In genomic region chr6:64730030-64730429, GRCm38 (mm10) we compare ENCODE assay signal across 11 mouse cellular contexts. TPM values are rescaled to one million over a fixed set of nuclear protein-coding genes. Genes with fewer than 3 reads are reported as not detected.
DNase-seq lines count a peak whose midpoint lies in the region; ATAC-seq and TF ChIP-seq lines count a peak whose summit lies in the region.
"Had no signal": no experiment of that assay in that cellular context is flagged by ENCODE, and none has a peak within 500 bp of the region (broad histone marks: within the 10 kb centered on the region; RNA-seq: fewer than 3 reads in every experiment).

No protein-coding gene starts in this region.

- no peak for ATAC-seq in kidney, embryonic 14.5 days (ENCODE audit: low FRiP score, low TSS enrichment)
- no peak for ATAC-seq in embryonic facial prominence, embryonic 11.5 days (replicated peaks; ENCODE audit: insufficient number of reproducible peaks, low FRiP score, low TSS enrichment, low read depth)
- ATAC-seq in hindbrain, embryonic 13.5 days (ENCODE audit: low FRiP score), result 0 out of 2 replicates have a peak, but pooled peaks have one; percentile 1
- ATAC-seq in midbrain, embryonic 14.5 days (ENCODE audit: low FRiP score, low TSS enrichment), result peak; percentile 10; the same call in 1 of the 2 replicates
- no peak for ATAC-seq in frontal cortex, adult (ENCODE audit: low TSS enrichment)
- ATAC-seq: Patski had no signal

- H3K4me1 ChIP-seq in kidney, embryonic 14.5 days (ENCODE audit: control insufficient read depth, insufficient read depth, low read length), result peaks cover 19% of the 10 kb centered on the region; the same call in 1 of the 2 replicates
- 0 out of 2 replicates have a peak, but pooled peaks cover 4% of the 10 kb centered on the region for H3K4me1 ChIP-seq in kidney, adult 2 months (ENCODE audit: control insufficient read depth, insufficient read depth, low read length)
- peaks cover 10% of the 10 kb centered on the region for H3K4me1 ChIP-seq in embryonic facial prominence, embryonic 11.5 days (ENCODE audit: control insufficient read depth, insufficient read depth, low read length)
- H3K4me1 ChIP-seq in hindbrain, embryonic 13.5 days (replicated peaks), result peaks cover 43% of the 10 kb centered on the region
- peaks cover 20% of the 10 kb centered on the region for H3K4me1 ChIP-seq in midbrain, embryonic 14.5 days (ENCODE audit: control insufficient read depth, insufficient read depth, low read length)

- no peak overlapping the region for H3K9ac ChIP-seq in kidney, embryonic 14.5 days (ENCODE audit: low read depth, low read length)
- no peak overlapping the region for H3K9ac ChIP-seq in embryonic facial prominence, embryonic 11.5 days (replicated peaks; ENCODE audit: low read length)
- peak overlapping the region; percentile 56 for H3K9ac ChIP-seq in hindbrain, embryonic 13.5 days
- peak overlapping the region; percentile 29; the same call in 1 of the 2 replicates for H3K9ac ChIP-seq in midbrain, embryonic 14.5 days (replicated peaks; ENCODE audit: low read length)

- no peaks in the 10 kb centered on the region for H3K9me3 ChIP-seq in kidney, embryonic 14.5 days (ENCODE audit: control insufficient read depth, low read length)
- H3K9me3 ChIP-seq in embryonic facial prominence, embryonic 11.5 days (replicated peaks; ENCODE audit: control insufficient read depth, low read length), result no peaks in the 10 kb centered on the region
- H3K9me3 ChIP-seq in hindbrain, embryonic 13.5 days, result no peaks in the 10 kb centered on the region
- H3K9me3 ChIP-seq in midbrain, embryonic 14.5 days (ENCODE audit: control insufficient read depth, low read length), result no peaks in the 10 kb centered on the region

- H3K27me3 ChIP-seq in kidney, embryonic 14.5 days (ENCODE audit: control insufficient read depth, insufficient read depth, low read length), result peaks cover 84% of the 10 kb centered on the region
- H3K27me3 ChIP-seq in kidney, adult 2 months (replicated peaks; ENCODE audit: control insufficient read depth, insufficient read depth, low read length), result peaks cover 13% of the 10 kb centered on the region
- H3K27me3 ChIP-seq in embryonic facial prominence, embryonic 11.5 days (ENCODE audit: control insufficient read depth, insufficient read depth, low read length), result peaks cover 62% of the 10 kb centered on the region
- peaks cover 83% of the 10 kb centered on the region for H3K27me3 ChIP-seq in hindbrain, embryonic 13.5 days
- peaks cover 81% of the 10 kb centered on the region for H3K27me3 ChIP-seq in midbrain, embryonic 14.5 days (ENCODE audit: control insufficient read depth, insufficient read depth, low read length)

- no peaks in the 10 kb centered on the region for H3K36me3 ChIP-seq in kidney, embryonic 14.5 days (ENCODE audit: control insufficient read depth, insufficient read depth, low read length)
- no peaks in the 10 kb centered on the region for H3K36me3 ChIP-seq in kidney, adult 2 months (ENCODE audit: control insufficient read depth, insufficient read depth, low read length)
- no peaks in the 10 kb centered on the region for H3K36me3 ChIP-seq in embryonic facial prominence, embryonic 11.5 days (replicated peaks; ENCODE audit: control insufficient read depth, insufficient read depth, low read depth, low read length)
- H3K36me3 ChIP-seq in hindbrain, embryonic 13.5 days, result no peaks in the 10 kb centered on the region
- H3K36me3 ChIP-seq in midbrain, embryonic 14.5 days (ENCODE audit: control insufficient read depth, insufficient read depth, low read length), result no peaks in the 10 kb centered on the region

- 1% methylated on average over 19 of the region's 19 CpGs for WGBS in kidney, embryonic 14.5 days
- 1% methylated on average over 19 of the region's 19 CpGs for WGBS in kidney, adult 2 months
- WGBS in embryonic facial prominence, embryonic 11.5 days, result under 1% methylated on average over 19 of the region's 19 CpGs
- 2% methylated on average over 19 of the region's 19 CpGs for WGBS in hindbrain, embryonic 13.5 days
- WGBS in midbrain, embryonic 14.5 days, result 0% methylated on average over 19 of the region's 19 CpGs

- peak overlapping the region; percentile 42 for H3K4me3 ChIP-seq in kidney, embryonic 14.5 days (ENCODE audit: low read length)
- no peak overlapping the region for H3K4me3 ChIP-seq in kidney, adult 2 months (ENCODE audit: insufficient read depth, low read depth, low read length)
- H3K4me3 ChIP-seq in embryonic facial prominence, embryonic 11.5 days (ENCODE audit: low read depth, low read length), result peak overlapping the region; percentile 31
- peak overlapping the region; percentile 46 for H3K4me3 ChIP-seq in hindbrain, embryonic 13.5 days
- H3K4me3 ChIP-seq in midbrain, embryonic 14.5 days (replicated peaks; ENCODE audit: low read depth, low read length), result peak overlapping the region; percentile 42

- H3K4me2 ChIP-seq in kidney, embryonic 14.5 days (replicated peaks; ENCODE audit: low read depth, low read length), result peak overlapping the region; percentile 57
- H3K4me2 ChIP-seq in embryonic facial prominence, embryonic 11.5 days (ENCODE audit: low read depth, low read length), result peak overlapping the region; percentile 67
- H3K4me2 ChIP-seq in hindbrain, embryonic 13.5 days, result peak overlapping the region; percentile 72
- peak overlapping the region; percentile 73 for H3K4me2 ChIP-seq in midbrain, embryonic 14.5 days (ENCODE audit: low read length)

- H3K27ac ChIP-seq in kidney, embryonic 14.5 days (ENCODE audit: low read depth, low read length), result no peak overlapping the region
- no peak overlapping the region for H3K27ac ChIP-seq in kidney, adult 2 months (ENCODE audit: insufficient read depth, low read depth, low read length)
- no peak overlapping the region for H3K27ac ChIP-seq in embryonic facial prominence, embryonic 11.5 days (replicated peaks; ENCODE audit: low read depth, low read length)
- H3K27ac ChIP-seq in hindbrain, embryonic 13.5 days, result no peak overlapping the region
- H3K27ac ChIP-seq in midbrain, embryonic 14.5 days (replicated peaks; ENCODE audit: low read depth, low read length), result no peak overlapping the region

- no peak for TF ChIP-seq CTCF in kidney, adult 2 months (conservative IDR thresholded peaks at IDR 0.05; ENCODE audit: insufficient read depth, insufficient read length, low read depth, low read length)

- no peak for DNase-seq in kidney, adult 2 months
- DNase-seq in embryonic facial prominence, embryonic 11.5 days (ENCODE audit: low spot score), result peak; percentile 1
- peak; percentile 33 for DNase-seq in midbrain, embryonic 14.5 days
- no peak for DNase-seq in layer of hippocampus, postnatal 36 days
- no peak for DNase-seq in urinary bladder, postnatal 10 days (ENCODE audit: low spot score)

- TF ChIP-seq POLR2A in kidney, adult 2 months (IDR thresholded peaks at IDR 0.05; ENCODE audit: low read depth, low read length), result no peak

RNA-seq across cellular contexts. Expression of gene Atoh1, which starts 1.1 kb away (rescaled TPM):
- polyA plus RNA-seq in kidney, embryonic 14.5 days (2014; fragmentation: Nextera tagmentation; extraction: Ambion mirVana), result not detected in 2 replicates
- not detected in 2 replicates for polyA plus RNA-seq in kidney, adult 2 months (2012; rRNA removed)
- 0.74 and 1.2 TPM in 2 replicates for polyA plus RNA-seq in embryonic facial prominence, embryonic 11.5 days (2014; fragmentation: Nextera tagmentation; extraction: Ambion mirVana)
- 7.7 and 20.0 TPM in 2 replicates for polyA plus RNA-seq in hindbrain, embryonic 13.5 days (2015; fragmentation: Nextera tagmentation; extraction: Ambion mirVana)
- polyA plus RNA-seq in midbrain, embryonic 14.5 days (2014; fragmentation: Nextera tagmentation; extraction: Ambion mirVana), result 4.2 and 4.6 TPM in 2 replicates
- not detected for total RNA-seq in layer of hippocampus, postnatal 36 days (2021)
- total RNA-seq: liver, adult 2 months had no signal
- polyA plus RNA-seq: liver, adult 2 months; Patski; spleen, adult 2 months had no signal

Comparison
In these comparisons a context has a peak if more than half of its experiments do, and no peak if none do; other contexts are left out.
1. ATAC-seq: peak in hindbrain, embryonic 13.5 days (single experiment) and midbrain, embryonic 14.5 days (single experiment); none in kidney, embryonic 14.5 days (single experiment), embryonic facial prominence, embryonic 11.5 days (single experiment) and frontal cortex, adult (single experiment).
2. H3K9ac ChIP-seq: peak in hindbrain, embryonic 13.5 days (single experiment) and midbrain, embryonic 14.5 days (single experiment); none in kidney, embryonic 14.5 days (single experiment) and embryonic facial prominence, embryonic 11.5 days (single experiment).
3. DNase-seq: peak in embryonic facial prominence, embryonic 11.5 days (single experiment) and midbrain, embryonic 14.5 days (single experiment); none in kidney, adult 2 months (single experiment), layer of hippocampus, postnatal 36 days (0 of 2) and urinary bladder, postnatal 10 days (single experiment).
4. Peak in every context shown above with its lines, with median percentiles within 50 percentile points of each other: H3K4me2 ChIP-seq.